Mouse (Mus musculus) bone marrow, adult 2 months (tissue): ENCODE measurements around the gene Slc22a12.

Experiments
- CTCF ChIP-seq: fragments of 200-500 bp; IDR thresholded peaks from 2 replicates; pipeline ENCODE4 v1.5.1; 2011; ENCODE audit warnings: low read length, control low read depth; ENCODE audit not compliant: control insufficient read depth, insufficient read depth
- POLR2A ChIP-seq: fragments of 200-500 bp; IDR thresholded peaks from 2 replicates; pipeline ENCODE4 v1.6.1; 2011; ENCODE audit warnings: low read depth, mild to moderate bottlenecking, control low read depth, low read length, borderline replicate concordance; ENCODE audit not compliant: control insufficient read depth

DNA sequence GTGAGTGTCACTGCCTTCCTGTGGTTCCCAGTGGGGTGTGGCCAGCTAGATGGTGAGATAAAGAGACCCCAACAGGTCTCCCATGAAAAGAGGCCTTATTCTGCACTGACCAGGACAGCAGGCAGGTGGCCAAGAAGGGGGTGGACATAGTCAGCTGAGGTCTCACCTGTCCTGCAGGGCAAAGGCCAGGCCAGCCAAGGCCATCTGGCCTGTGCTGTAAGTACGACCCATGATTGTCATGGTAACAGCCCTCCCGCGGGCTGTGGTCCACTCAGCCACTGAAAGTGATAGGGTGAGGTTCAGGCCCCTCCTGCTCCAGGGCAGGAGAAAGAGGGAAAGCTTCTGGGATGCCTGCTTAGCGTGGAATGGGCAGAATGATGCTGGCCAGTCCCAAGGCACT lies 29.2 kb upstream of the Slc22a12 start:
- no peak for TF ChIP-seq POLR2A
- no peak for TF ChIP-seq CTCF
